Mouse (Mus musculus) kidney, embryonic 15.5 days (tissue): ENCODE measurements around the gene Neurog1. TPM values are rescaled to one million over a fixed set of nuclear protein-coding genes. Genes with fewer than 3 reads are reported as not detected.

Experiments used
- ATAC-seq: fragments of 200-750 bp; cut with Nextera tagmentation; replicated peaks from 2 replicates; pipeline ENCODE4 v1.8.0; 2017; ENCODE audit warnings: moderate TSS enrichment; ENCODE audit not compliant: low FRiP score
- H3K27ac ChIP-seq: fragments of 300-500 bp; sonication (generic); 2 replicates; pipeline ENCODE4 v1.5.1; 2015; ENCODE audit warnings: mild to moderate bottlenecking, inconsistent platforms
- H3K27me3 ChIP-seq: fragments of 300-500 bp; sonication (generic); 2 replicates; pipeline ENCODE4 v1.6.1; 2015; ENCODE audit warnings: inconsistent platforms
- H3K36me3 ChIP-seq: fragments of 300-500 bp; sonication (generic); 2 replicates; pipeline ENCODE4 v1.6.1; 2015; ENCODE audit warnings: inconsistent platforms
- H3K4me1 ChIP-seq: fragments of 300-500 bp; sonication (generic); 2 replicates; pipeline ENCODE4 v1.6.1; 2015; ENCODE audit warnings: inconsistent platforms
- H3K4me2 ChIP-seq: fragments of 300-500 bp; sonication (generic); 2 replicates; pipeline ENCODE4 v1.6.1; 2015; ENCODE audit warnings: moderate library complexity, mild to moderate bottlenecking, inconsistent platforms
- H3K4me3 ChIP-seq: fragments of 300-500 bp; sonication (generic); replicated peaks from 2 replicates; pipeline ENCODE4 v1.5.1; 2015; ENCODE audit warnings: mild to moderate bottlenecking, inconsistent platforms
- H3K9ac ChIP-seq: fragments of 300-500 bp; sonication (generic); 2 replicates; pipeline ENCODE4 v1.6.1; 2015; ENCODE audit warnings: mild to moderate bottlenecking, inconsistent platforms
- H3K9me3 ChIP-seq: fragments of 300-500 bp; sonication (generic); replicated peaks from 2 replicates; pipeline ENCODE4 v1.6.1; 2016; ENCODE audit warnings: inconsistent platforms
- WGBS: fragments of 180-500 bp; shearing (Covaris S2); methylation state at CpG from one replicate; pipeline ENCODE4 v1.1.7; 2015; ENCODE audit warnings: mixed read lengths; 5-methylcytosine and 5-hydroxymethylcytosine counted together
- polyA plus RNA-seq: library from polyadenylated mRNA; unstranded; fragments of >200 nt; fragmentation: Nextera tagmentation; extraction: Ambion mirVana; gene quantifications from 2 replicates; pipeline ENCODE4 v1.2.1, GENCODE M21; 2015

Neurog1 gene
- not detected in 2 replicates for polyA plus RNA-seq

- under 1% methylated on average over 57 of the region's 65 CpGs for WGBS
- Histone ChIP-seq H3K36me3 (no peaks in the 10 kb centered on the region), H3K4me2 (peak within 1 kb of the TSS; percentile 63), H3K9ac (0 out of 2 replicates have a peak within 1 kb of the TSS, but pooled peaks have one; percentile 7), H3K27ac (no peak within 1 kb of the TSS), H3K27me3 (peaks cover 100% of the 10 kb centered on the region), H3K4me1 (peaks cover 19% of the 10 kb centered on the region), H3K9me3 (no peaks in the 10 kb centered on the region), H3K4me3 (peak within 1 kb of the TSS; percentile 40)
- peak; percentile 59; the same call in 1 of the 2 replicates for ATAC-seq
Observed at GRCm38 (mm10) chr13:56251924-56252619, at the start of gene Neurog1. Neurog1 (minus strand) TSS chr13:56252163.

DNA sequence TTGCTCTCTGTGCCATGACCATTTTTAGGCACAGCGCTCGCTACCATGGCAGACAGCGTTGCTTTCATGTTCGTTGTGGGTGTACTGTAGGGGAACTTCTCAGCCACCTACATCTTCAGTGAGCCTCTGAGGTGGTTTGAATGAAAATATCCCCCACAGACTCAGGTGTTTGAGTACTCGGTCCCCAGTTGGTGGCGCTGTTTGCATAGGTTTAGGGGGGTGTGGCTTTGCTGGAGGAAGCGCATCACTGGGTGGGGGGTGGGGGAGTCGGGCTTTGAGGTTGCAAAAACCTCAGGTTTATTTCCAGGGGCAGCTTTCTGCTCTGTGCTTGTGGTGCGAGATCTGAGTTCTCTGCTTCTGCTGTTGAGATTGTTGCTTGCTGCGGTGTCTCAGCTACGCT, 47.4 kb upstream of the Neurog1 start:
- Histone ChIP-seq H3K9ac (no peak overlapping the region), H3K27ac (no peak overlapping the region), H3K4me2 (no peak overlapping the region), H3K36me3 (no peaks in the 10 kb centered on the region), H3K4me3 (no peak overlapping the region), H3K27me3 (peaks cover 52% of the 10 kb centered on the region), H3K4me1 (peaks cover 29% of the 10 kb centered on the region), H3K9me3 (no peaks in the 10 kb centered on the region)
- 91% methylated on average over 11 of the region's 11 CpGs for WGBS
- ATAC-seq: no peak

DNA sequence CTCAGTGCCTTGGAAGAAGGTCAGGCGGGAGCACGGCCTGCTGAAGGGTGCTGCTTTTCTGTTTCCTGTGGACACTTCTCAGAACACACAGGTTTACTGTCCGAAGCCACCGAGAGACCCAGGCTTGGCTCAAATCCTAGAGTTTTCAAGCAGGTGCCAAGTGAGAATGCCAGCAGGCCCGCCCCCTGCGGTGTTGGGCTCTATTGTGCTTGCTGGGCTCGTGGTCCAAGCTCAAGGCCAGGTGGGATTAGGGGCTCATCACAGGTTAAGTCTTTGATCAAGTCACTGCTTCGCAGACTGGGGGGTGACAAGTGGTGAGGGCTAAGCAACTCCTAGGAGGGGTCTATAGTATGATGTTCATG, 44.7 kb upstream of the Neurog1 start:
- peaks cover 29% of the 10 kb centered on the region for H3K4me1 ChIP-seq
- H3K4me3 ChIP-seq: peak overlapping the region; percentile 56
- H3K27ac ChIP-seq: no peak overlapping the region
- peaks cover 79% of the 10 kb centered on the region for H3K27me3 ChIP-seq
- ATAC-seq: no peak
- 6% methylated on average over 8 of the region's 8 CpGs for WGBS
- H3K36me3 ChIP-seq: no peaks in the 10 kb centered on the region
- H3K9ac ChIP-seq: peak overlapping the region; percentile 49
- H3K9me3 ChIP-seq: no peaks in the 10 kb centered on the region
- H3K4me2 ChIP-seq: peak overlapping the region; percentile 95

- peak; percentile 60 for ATAC-seq
- Histone ChIP-seq H3K4me2 (peak within 1 kb of the TSS; percentile 95), H3K4me1 (peaks cover 29% of the 10 kb centered on the region), H3K27me3 (peaks cover 84% of the 10 kb centered on the region), H3K36me3 (no peaks in the 10 kb centered on the region), H3K4me3 (peak within 1 kb of the TSS; percentile 56), H3K9ac (peak within 1 kb of the TSS; percentile 49), H3K9me3 (no peaks in the 10 kb centered on the region), H3K27ac (no peak within 1 kb of the TSS)
- under 1% methylated on average over 73 of the region's 76 CpGs for WGBS
Observed at GRCm38 (mm10) chr13:56295943-56296658, 44.1 kb upstream of the Neurog1 start, which contains the start of gene Cxcl14. Cxcl14 (minus strand) TSS chr13:56296551.

DNA sequence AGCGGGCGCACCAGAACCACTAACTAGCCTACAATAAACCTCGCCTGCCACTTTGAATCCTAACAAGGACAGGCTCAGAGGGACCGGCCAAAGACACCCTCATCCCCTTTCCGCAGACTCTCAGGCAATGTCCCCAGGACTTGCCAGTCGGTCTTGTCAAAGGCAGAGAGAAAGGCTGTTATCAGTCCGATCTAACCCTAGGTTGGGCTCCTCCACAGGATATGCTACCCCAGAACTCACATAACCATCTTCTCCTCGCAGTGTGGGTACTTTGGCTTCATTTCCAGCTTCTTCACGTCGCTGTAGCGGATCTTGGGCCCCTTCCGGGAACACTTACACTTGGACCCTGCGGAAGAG, 43.6 kb upstream of the Neurog1 start:
- peak overlapping the region; percentile 95 for H3K4me2 ChIP-seq
- no peak overlapping the region for H3K27ac ChIP-seq

GRCm38 (mm10) chr13:56294908-56295307, 42.9 kb upstream of the Neurog1 start:
- H3K4me1 ChIP-seq: peaks cover 29% of the 10 kb centered on the region
- H3K9ac ChIP-seq: no peak overlapping the region
- ATAC-seq: no peak
- peak overlapping the region; percentile 56 for H3K4me3 ChIP-seq
- no peak overlapping the region for H3K27ac ChIP-seq
- 6% methylated on average over 10 of the region's 10 CpGs for WGBS
- no peaks in the 10 kb centered on the region for H3K9me3 ChIP-seq
- peaks cover 89% of the 10 kb centered on the region for H3K27me3 ChIP-seq
- no peaks in the 10 kb centered on the region for H3K36me3 ChIP-seq
- peak overlapping the region; percentile 95 for H3K4me2 ChIP-seq

More for the DNA sequence above, 43.6 kb upstream of the Neurog1 start:
- Histone ChIP-seq H3K4me3 (peak overlapping the region; percentile 56), H3K27me3 (peaks cover 87% of the 10 kb centered on the region), H3K9me3 (no peaks in the 10 kb centered on the region), H3K4me1 (peaks cover 29% of the 10 kb centered on the region), H3K9ac (peak overlapping the region; percentile 49), H3K36me3 (no peaks in the 10 kb centered on the region)
- 4% methylated on average over 13 of the region's 13 CpGs for WGBS
- no peak for ATAC-seq

GRCm38 (mm10) chr13:56289998-56290397, 38.0 kb upstream of the Neurog1 start:
- peaks cover 9% of the 10 kb centered on the region for H3K4me1 ChIP-seq
- H3K9ac ChIP-seq: no peak overlapping the region
- H3K36me3 ChIP-seq: no peaks in the 10 kb centered on the region
- no peak overlapping the region for H3K27ac ChIP-seq
- H3K4me2 ChIP-seq: no peak overlapping the region
- H3K27me3 ChIP-seq: peaks cover 53% of the 10 kb centered on the region
- no peaks in the 10 kb centered on the region for H3K9me3 ChIP-seq
- WGBS: 80% methylated on average over 6 of the region's 6 CpGs
- no peak for ATAC-seq
- no peak overlapping the region for H3K4me3 ChIP-seq

DNA sequence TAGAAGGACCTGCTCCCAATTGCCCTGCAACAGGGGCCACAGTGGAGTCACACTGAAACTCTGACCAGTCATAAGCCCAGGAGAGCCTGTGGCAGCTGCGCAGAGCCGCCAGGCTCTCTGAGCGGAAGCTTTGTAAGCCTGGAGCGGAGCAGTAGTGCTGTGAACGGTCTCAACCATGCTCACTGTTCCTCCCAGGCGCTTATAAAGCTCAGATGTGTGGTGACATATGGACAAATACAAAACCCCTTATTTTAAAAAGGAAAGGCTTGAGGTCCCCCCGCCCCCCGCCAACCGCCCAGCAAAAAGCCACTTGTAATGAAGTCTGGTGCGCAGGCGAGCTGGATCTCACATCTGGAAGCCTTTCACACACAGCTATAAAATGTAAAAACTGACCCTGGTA, 37.3 kb upstream of the Neurog1 start:
- Histone ChIP-seq H3K36me3 (no peaks in the 10 kb centered on the region), H3K9me3 (no peaks in the 10 kb centered on the region), H3K9ac (no peak overlapping the region), H3K4me1 (peaks cover 5% of the 10 kb centered on the region; the same call in 1 of the 2 replicates), H3K27me3 (peaks cover 45% of the 10 kb centered on the region), H3K4me3 (no peak overlapping the region), H3K4me2 (no peak overlapping the region), H3K27ac (no peak overlapping the region)
- WGBS: 70% methylated on average over 11 of the region's 11 CpGs
- no peak for ATAC-seq

GRCm38 (mm10) chr13:56288601-56289000, 36.6 kb upstream of the Neurog1 start:
- Histone ChIP-seq H3K9ac (no peak overlapping the region), H3K36me3 (no peaks in the 10 kb centered on the region), H3K27me3 (peaks cover 39% of the 10 kb centered on the region), H3K9me3 (no peaks in the 10 kb centered on the region), H3K27ac (no peak overlapping the region), H3K4me1 (peaks cover 3% of the 10 kb centered on the region; the same call in 1 of the 2 replicates), H3K4me3 (no peak overlapping the region), H3K4me2 (no peak overlapping the region)
- 56% methylated on average over 4 of the region's 4 CpGs for WGBS
- ATAC-seq: no peak

DNA sequence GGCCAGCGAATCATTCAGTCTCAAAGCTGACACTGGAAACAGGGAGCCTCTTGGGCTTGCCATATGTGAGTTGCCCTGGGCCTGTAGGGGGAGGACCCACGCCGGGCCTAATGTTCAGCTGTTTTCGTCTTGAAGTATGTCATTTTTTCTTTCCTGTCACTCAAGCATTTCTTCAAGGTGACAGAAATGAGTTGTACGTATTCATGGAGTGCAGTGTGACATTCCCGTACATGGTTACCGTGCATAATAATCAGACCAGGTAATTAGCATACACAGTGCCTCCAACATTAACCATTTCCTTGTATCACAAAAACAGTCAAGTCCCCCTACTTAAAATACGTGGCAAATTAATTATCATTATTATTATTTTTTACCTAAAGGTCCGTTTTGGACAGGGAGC, 35.1 kb upstream of the Neurog1 start:
- Histone ChIP-seq H3K36me3 (no peaks in the 10 kb centered on the region), H3K9ac (no peak overlapping the region), H3K4me1 (no peaks in the 10 kb centered on the region), H3K27me3 (peaks cover 24% of the 10 kb centered on the region), H3K9me3 (no peaks in the 10 kb centered on the region), H3K27ac (no peak overlapping the region), H3K4me3 (no peak overlapping the region), H3K4me2 (no peak overlapping the region)
- 80% methylated on average over 9 of the region's 9 CpGs for WGBS
- no peak for ATAC-seq

DNA sequence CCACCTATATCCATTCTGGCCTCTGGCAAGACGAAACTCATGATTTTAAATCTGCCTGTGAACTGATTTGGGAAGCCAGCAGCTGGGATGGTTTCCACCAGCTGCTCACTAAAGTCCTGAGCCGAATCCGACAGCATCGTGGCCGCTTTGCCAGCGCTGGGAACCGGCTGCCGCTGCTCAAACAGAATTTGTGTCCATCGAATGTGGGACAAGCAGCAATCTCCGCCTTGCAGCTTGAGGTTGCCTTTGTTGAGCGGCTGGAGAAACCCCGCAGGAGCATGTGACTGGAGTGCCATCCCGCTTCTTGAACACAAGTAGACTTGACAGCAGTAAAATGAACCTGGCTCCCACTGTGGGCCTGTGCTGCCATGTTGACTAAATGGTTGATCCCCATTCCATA, 31.4 kb upstream of the Neurog1 start:
- Histone ChIP-seq H3K9ac (no peak overlapping the region), H3K27ac (no peak overlapping the region), H3K4me3 (no peak overlapping the region), H3K4me1 (no peaks in the 10 kb centered on the region), H3K4me2 (no peak overlapping the region), H3K36me3 (no peaks in the 10 kb centered on the region), H3K27me3 (peaks cover 5% of the 10 kb centered on the region; the same call in 1 of the 2 replicates), H3K9me3 (no peaks in the 10 kb centered on the region)
- 93% methylated on average over 13 of the region's 13 CpGs for WGBS
- ATAC-seq: no peak

DNA sequence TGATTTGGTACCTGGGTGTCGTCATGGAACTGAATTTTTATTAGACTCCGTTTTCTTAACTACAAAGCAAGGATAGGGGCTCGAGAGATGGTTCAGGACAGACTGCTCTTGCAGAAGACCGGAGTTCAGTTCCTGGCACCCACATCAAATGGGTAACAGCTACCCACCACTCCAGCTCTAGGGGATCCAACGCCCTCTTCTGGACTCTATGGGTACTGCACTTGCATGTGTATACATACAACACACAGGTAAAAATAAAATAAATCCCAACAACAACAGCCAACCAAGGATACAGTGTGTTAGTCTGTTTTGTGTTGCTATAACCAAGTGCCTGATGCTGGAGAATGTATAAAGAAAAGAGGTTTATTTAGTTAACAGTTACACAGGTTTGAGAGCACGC, 28.4 kb upstream of the Neurog1 start:
- H3K4me1 ChIP-seq: no peaks in the 10 kb centered on the region
- no peaks in the 10 kb centered on the region for H3K9me3 ChIP-seq
- H3K4me2 ChIP-seq: no peak overlapping the region
- no peaks in the 10 kb centered on the region for H3K36me3 ChIP-seq
- H3K9ac ChIP-seq: no peak overlapping the region
- no peaks in the 10 kb centered on the region for H3K27me3 ChIP-seq
- H3K4me3 ChIP-seq: no peak overlapping the region
- no peak for ATAC-seq
- no peak overlapping the region for H3K27ac ChIP-seq
- WGBS: 79% methylated on average over 6 of the region's 6 CpGs
